18 mouse cellular contexts compared by ENCODE assay signal in genomic region chr12:11851034-11851433, GRCm38 (mm10).
DNase-seq lines count a peak whose midpoint lies in the region; ATAC-seq and TF ChIP-seq lines count a peak whose summit lies in the region.
"Had no signal": no experiment of that assay in that cellular context is flagged by ENCODE, and none has a peak within 500 bp of the region (broad histone marks: within the 10 kb centered on the region; RNA-seq: fewer than 3 reads in every experiment).

No protein-coding gene starts in this region.

- no peak overlapping the region for H3K9ac ChIP-seq in midbrain, embryonic 15.5 days
- H3K9ac ChIP-seq in midbrain, postnatal 0 days (replicated peaks; ENCODE audit: low read length, poor library complexity, severe bottlenecking), result no peak overlapping the region
- H3K9ac ChIP-seq: embryonic facial prominence, embryonic 15.5 days; heart, embryonic 13.5 days; hindbrain, embryonic 15.5 days had no signal

- H3K27me3 ChIP-seq in midbrain, embryonic 15.5 days (replicated peaks), result no peaks in the 10 kb centered on the region
- H3K27me3 ChIP-seq in midbrain, postnatal 0 days (ENCODE audit: insufficient read depth, low read length), result no peaks in the 10 kb centered on the region
- H3K27me3 ChIP-seq: embryonic facial prominence, embryonic 15.5 days; heart, embryonic 13.5 days; hindbrain, embryonic 15.5 days had no signal

- H3K36me3 ChIP-seq in midbrain, embryonic 15.5 days (replicated peaks), result no peaks in the 10 kb centered on the region
- H3K36me3 ChIP-seq in midbrain, postnatal 0 days (ENCODE audit: insufficient read depth, low read length), result no peaks in the 10 kb centered on the region
- H3K36me3 ChIP-seq: embryonic facial prominence, embryonic 15.5 days; forebrain, embryonic 10.5 days; heart, embryonic 13.5 days; hindbrain, embryonic 15.5 days had no signal

- no peaks in the 10 kb centered on the region for H3K4me1 ChIP-seq in midbrain, embryonic 15.5 days
- H3K4me1 ChIP-seq in midbrain, postnatal 0 days (ENCODE audit: insufficient read depth, low read length), result no peaks in the 10 kb centered on the region
- H3K4me1 ChIP-seq: embryonic facial prominence, embryonic 15.5 days; forebrain, embryonic 10.5 days; heart, embryonic 13.5 days; hindbrain, embryonic 15.5 days had no signal

- peak; percentile 75; the same call in 1 of the 2 replicates for ATAC-seq in midbrain, embryonic 15.5 days (replicated peaks)
- ATAC-seq in midbrain, postnatal 0 days (ENCODE audit: low FRiP score), result no peak
- ATAC-seq: forebrain, embryonic 14.5 days had no signal

- peak; percentile 6 for DNase-seq in kidney, postnatal 10 days
- no peak for DNase-seq in kidney, adult 11 months
- no peak for DNase-seq in midbrain, postnatal 0 days (ENCODE audit: low spot score)
- DNase-seq in adrenal gland, postnatal 36 days, result peak; percentile 15 to 30
- no peak for DNase-seq in spleen, postnatal 10 days (ENCODE audit: low spot score in 2 of 2)
- DNase-seq: cerebellum, adult 8-10 months; cerebellum, postnatal 14 days; embryo, embryonic 11 days; gastrocnemius, postnatal 36 days; heart, adult 11 months; heart, postnatal 36 days had no signal

- no peak for TF ChIP-seq CTCF in midbrain, postnatal 0 days (IDR thresholded peaks at IDR 0.05)

- H3K9me3 ChIP-seq in midbrain, embryonic 15.5 days, result no peaks in the 10 kb centered on the region
- H3K9me3 ChIP-seq in midbrain, postnatal 0 days (ENCODE audit: low read length), result no peaks in the 10 kb centered on the region
- H3K9me3 ChIP-seq: embryonic facial prominence, embryonic 15.5 days; forebrain, embryonic 10.5 days; heart, embryonic 13.5 days; hindbrain, embryonic 15.5 days had no signal

- 71% methylated on average over 3 of the region's 3 CpGs for WGBS in midbrain, embryonic 15.5 days
- 65% methylated on average over 3 of the region's 3 CpGs for whole genome bisulfite sequencing in midbrain, postnatal 0 days

- H3K4me3 ChIP-seq in midbrain, embryonic 15.5 days, result no peak overlapping the region
- no peak overlapping the region for H3K4me3 ChIP-seq in midbrain, postnatal 0 days (ENCODE audit: low read depth, low read length)
- H3K4me3 ChIP-seq: embryonic facial prominence, embryonic 15.5 days; erythroblast, embryonic 14.5 days; forebrain, embryonic 10.5 days; heart, embryonic 13.5 days; hindbrain, embryonic 15.5 days had no signal

- H3K4me2 ChIP-seq in midbrain, embryonic 15.5 days, result no peak overlapping the region
- no peak overlapping the region for H3K4me2 ChIP-seq in midbrain, postnatal 0 days (ENCODE audit: low read depth, low read length, poor library complexity, severe bottlenecking)
- H3K4me2 ChIP-seq: embryonic facial prominence, embryonic 15.5 days; heart, embryonic 13.5 days; hindbrain, embryonic 15.5 days had no signal

- H3K27ac ChIP-seq in midbrain, embryonic 15.5 days, result no peak overlapping the region
- no peak overlapping the region for H3K27ac ChIP-seq in midbrain, postnatal 0 days (ENCODE audit: low read depth, low read length)
- H3K27ac ChIP-seq: embryonic facial prominence, embryonic 15.5 days; forebrain, embryonic 10.5 days; heart, embryonic 13.5 days; hindbrain, embryonic 15.5 days had no signal

Comparison
In these comparisons a context has a peak if more than half of its experiments do, and no peak if none do; other contexts are left out.
1. DNase-seq: peak in kidney, postnatal 10 days (single experiment) and adrenal gland, postnatal 36 days (2 of 2); none in kidney, adult 11 months (single experiment), midbrain, postnatal 0 days (single experiment) and spleen, postnatal 10 days (0 of 2).